Mouse (Mus musculus): ENCODE data around the gene Abca14. TPM values are rescaled to one million over a fixed set of nuclear protein-coding genes. Genes with fewer than 3 reads are reported as not detected.
"Not testable (repeated sequence)": the region's sequence is repeated elsewhere in the genome, so short reads cannot be mapped to it uniquely, and the experiment has no call there.

Abca14 gene
- total RNA-seq, 2 experiments from 2014 or later, result not detected

GRCm38 (mm10) chr7:120195207-120195606 is 8.6 kb upstream of the Abca14 start:
- ATAC-seq (replicated peaks; ENCODE audit: low FRiP score, poor library complexity, severe bottlenecking), result no peak

DNA sequence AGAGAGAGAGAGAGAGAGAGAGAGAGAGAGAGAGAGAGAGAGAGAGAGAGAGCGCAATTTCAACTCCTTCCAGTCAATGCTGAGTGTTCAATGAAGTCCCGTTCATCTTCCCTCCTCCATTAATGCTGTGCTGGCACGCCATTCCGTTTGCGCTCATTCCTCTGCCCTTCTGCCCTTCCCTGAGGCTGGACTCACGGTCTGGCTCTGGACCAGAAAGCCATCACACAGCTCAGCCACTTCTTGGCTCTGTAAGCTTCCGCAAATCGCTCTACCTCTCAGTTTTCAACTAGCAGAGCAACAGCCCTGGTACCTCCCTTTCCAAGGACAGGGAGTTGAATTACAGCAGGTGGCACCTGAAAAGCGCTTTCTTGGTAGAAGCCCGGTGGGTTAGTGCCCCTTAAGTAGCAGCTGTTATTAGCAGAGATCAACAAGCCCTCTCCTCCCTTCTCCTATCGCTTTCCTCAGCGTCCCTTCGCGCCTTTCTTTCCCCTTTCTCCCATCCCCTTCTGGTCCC is 2.5 kb upstream of the Abca14 start:
- ATAC-seq (replicated peaks; ENCODE audit: low FRiP score, poor library complexity, severe bottlenecking), result no peak

DNA sequence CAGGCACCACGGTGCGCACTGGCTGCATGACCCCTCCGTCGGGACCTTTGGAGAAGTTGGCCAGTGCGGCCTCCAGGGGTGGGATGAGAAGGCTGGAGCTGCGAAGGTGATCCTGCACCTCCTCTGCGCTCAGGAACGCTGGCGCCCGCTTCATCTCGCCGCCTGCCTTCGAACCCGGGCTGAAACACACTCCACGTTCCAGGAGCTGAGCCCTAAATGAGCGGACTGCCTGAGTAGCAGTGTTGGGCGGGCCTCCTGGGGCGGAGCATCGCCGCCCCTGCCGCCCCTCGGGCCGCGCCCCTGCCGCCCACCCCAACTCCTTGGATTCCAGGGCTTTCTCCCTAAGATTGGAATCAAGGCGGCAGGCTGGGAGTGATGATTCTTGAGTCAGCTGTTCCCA is 2.0 kb upstream of the Abca14 start, which contains the start of gene Crym:
Gene Crym, minus strand, starts transcription at position 341 of the 400 bp plus-strand sequence.
- ATAC-seq (replicated peaks; ENCODE audit: low FRiP score, poor library complexity, severe bottlenecking), result no peak

DNA sequence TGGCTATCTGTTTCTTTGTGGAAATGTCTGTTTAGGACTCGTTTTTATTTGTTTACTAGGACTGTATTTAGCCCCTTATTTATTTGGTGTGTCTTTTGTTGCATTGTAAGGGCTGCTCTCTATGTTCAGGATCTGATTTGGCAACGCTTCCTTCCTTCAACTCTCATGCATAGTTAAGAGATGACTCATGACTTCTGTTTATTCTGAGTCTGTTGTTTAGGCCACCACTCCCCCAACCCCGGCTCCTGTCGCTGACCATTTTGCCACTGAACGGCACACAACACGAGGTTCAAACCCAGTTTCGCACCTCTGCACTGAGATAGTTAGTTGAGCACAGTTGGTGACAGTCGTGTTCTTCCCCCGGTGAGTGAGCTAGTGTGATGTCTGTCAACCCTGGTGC is 2.2 kb downstream of the Abca14 start:
- ATAC-seq (replicated peaks; ENCODE audit: low FRiP score, poor library complexity, severe bottlenecking), result no peak

DNA sequence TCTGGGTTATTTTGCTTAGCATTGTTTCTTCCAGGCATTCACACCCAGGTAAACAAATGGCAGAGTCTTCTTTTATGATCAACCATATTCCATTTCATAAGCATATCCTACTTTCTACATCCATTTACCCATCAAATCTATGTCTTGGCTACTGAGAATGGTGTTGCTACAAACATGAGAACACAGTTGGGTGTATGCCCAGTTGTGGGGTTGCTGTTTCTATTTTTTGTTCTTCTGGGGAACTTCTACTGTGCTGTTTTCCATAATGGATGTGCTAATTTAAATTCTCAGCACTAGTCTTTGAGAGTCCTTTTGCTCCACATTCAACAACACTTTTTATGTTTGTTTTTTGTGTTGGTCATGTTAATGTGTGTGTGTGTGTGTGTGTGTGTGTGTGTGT is 24.8 kb downstream of the Abca14 start:
- ATAC-seq (replicated peaks; ENCODE audit: low FRiP score, poor library complexity, severe bottlenecking), result no peak

DNA sequence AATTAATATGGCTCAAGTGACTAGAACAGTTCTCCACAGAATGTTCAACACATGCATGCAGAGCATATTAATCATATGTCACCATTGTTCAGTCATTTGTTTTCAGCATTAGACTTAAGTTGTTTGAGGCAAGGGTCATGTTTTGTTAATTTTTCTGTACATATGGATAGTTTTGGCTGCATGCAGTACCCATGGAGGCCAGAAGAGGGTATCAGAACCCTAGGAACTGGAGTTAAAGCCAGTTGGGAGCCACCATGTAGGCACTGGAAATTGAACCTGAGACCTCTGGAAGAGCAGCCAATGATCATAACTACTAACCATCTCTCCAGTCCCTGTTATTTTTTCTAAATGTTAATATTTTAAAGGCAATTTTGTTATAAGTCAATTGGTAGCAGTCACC is 37.3 kb downstream of the Abca14 start:
- ATAC-seq (replicated peaks; ENCODE audit: low FRiP score, poor library complexity, severe bottlenecking), result no peak

DNA sequence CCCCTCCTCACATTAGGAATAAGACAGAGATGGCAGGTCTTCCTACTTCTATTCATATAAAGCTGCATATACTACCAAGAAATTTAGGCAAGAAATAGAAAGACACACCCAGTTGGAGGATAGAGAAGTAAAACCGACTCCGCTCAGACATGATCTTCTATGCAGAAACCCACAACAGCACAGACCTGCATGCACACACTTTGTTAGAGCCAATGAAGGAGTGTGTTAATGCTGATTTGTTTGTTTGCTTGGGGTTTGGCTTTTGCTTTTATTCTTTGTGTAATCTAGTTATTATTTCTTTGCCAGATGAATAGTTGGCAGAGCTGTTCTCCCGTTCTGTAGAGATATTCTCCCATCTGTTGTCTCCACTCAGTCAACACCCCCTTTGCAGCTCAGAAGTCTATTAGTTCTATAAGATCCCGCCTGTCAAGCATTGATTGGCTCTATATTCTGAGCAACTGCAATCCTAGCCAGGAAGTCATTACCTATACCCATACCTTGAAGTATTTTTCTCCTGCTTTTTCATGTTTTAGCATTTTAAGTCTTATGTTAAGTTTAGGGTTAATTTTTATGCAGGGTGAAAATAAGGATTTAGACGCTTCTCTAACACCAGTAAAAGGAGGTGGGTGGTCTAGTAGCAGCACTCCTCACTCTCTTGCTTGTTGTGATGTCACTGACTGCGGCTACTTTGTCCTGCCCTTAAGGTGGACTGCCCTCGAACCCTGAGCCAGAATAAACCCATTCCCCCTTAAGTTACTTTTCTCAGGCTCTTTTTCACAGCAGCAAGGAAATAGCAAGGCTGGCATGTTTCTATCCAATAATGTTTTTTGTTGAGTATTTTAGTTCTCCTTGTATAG is 67.6 kb downstream of the Abca14 start:
- no peak for ATAC-seq (replicated peaks; ENCODE audit: low FRiP score, poor library complexity, severe bottlenecking)

GRCm38 (mm10) chr7:120272110-120272509 is 68.3 kb downstream of the Abca14 start:
- no peak for ATAC-seq (replicated peaks; ENCODE audit: low FRiP score, poor library complexity, severe bottlenecking)

DNA sequence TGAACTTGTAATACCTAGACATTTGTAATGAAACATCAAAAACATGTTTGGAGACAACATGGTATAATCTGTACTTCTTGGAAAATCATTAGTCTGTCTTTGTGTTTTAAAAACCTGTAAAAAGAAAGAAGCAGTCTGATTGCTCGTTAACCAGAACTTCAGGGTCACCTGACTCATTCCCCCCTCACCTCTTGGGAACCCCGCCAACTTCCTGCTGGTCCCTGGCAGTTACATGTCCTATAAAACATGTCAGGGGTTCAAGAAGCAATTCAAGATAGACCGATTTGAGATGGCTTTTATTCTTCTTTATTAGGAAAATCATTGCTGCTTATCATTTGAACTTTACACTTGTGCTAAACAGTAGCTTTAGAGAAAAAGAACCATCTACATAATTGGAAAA is 81.5 kb downstream of the Abca14 start:
- no peak for ATAC-seq (replicated peaks; ENCODE audit: low FRiP score, poor library complexity, severe bottlenecking)

DNA sequence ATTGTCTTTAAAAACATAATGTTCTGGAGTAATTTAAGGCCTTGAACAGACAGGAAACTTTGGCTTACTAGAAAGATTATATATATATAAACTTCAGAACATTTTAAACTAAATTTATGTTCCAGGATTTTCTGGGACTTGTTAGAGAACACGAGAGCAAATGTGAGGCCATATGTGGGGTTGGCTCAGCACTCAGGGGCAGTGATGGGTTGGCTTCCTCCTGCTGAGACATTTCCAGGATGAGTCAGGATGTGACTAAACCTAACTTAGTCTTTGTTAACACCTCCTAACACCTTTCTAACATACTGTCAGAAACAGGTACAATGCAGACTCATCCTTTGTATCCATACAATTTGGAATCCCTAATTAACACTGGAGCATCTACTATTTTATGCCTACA is 112.3 kb downstream of the Abca14 start:
- ATAC-seq (replicated peaks; ENCODE audit: low FRiP score, poor library complexity, severe bottlenecking), result no peak

GRCm38 (mm10) chr7:120322963-120323362 is 119.2 kb downstream of the Abca14 start:
- ATAC-seq (replicated peaks; ENCODE audit: low FRiP score, poor library complexity, severe bottlenecking), result no peak

DNA sequence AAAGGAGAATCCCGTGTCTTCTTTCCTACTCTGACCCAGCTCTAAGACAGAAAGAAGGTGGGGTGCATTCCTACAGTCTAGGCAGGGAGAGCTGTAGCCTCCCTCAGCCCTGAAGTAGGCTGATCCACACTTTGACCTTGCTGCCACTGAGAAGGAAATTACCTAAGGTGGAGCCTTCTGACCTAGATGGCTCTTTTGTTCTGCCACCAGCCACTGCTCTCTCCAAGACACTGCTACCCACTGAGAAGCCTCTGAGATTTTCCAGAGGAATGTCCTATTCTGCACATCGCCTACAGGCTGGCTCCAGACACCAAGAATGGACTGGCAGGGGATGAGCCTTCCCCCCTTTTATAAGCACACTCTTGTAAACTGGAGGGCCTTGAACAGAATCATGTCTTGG is 122.2 kb downstream of the Abca14 start:
- ATAC-seq (replicated peaks; ENCODE audit: low FRiP score, poor library complexity, severe bottlenecking), result not testable (repeated sequence)

DNA sequence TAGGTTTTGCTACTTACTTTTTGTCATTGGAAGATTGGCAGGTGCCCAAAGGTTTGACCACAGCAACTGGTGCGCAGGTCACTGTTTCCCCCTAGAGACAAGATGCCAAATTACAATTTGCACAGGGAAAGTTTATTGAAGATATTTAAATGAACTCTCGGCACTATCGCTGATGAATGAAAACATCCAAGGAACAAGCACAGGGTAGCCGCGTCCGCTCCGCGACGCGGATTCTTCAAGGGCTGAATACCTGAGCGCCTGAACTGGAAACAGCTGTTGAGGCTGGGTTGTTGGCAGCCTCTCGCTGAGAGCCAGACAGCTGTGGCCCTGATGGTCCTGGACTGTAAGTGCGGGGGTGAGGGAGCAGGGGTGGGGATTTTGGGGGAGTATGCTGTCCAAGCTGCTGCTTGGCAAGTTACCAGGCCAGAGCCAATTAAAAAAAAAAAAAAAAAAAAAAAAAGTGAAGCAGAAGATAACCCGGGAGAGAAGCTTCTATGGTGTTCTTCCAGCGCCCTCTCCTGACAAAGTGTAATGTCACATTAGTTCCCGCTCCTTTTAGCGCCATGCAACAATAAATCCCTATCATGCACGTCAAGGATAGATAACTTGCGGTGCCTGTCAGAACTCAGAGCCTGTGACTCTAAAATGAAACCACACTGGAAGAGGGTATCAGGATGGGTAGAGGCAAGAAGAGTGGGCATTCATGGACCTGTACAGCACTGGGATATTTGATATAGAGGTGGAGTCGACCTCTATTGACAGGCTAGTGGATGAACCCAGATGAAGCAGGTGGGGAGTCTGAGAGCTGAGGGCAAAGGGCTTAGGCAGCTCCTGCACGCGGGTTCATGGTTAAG is 123.7 kb downstream of the Abca14 start:
- ATAC-seq (replicated peaks; ENCODE audit: low FRiP score, poor library complexity, severe bottlenecking), result no peak

DNA sequence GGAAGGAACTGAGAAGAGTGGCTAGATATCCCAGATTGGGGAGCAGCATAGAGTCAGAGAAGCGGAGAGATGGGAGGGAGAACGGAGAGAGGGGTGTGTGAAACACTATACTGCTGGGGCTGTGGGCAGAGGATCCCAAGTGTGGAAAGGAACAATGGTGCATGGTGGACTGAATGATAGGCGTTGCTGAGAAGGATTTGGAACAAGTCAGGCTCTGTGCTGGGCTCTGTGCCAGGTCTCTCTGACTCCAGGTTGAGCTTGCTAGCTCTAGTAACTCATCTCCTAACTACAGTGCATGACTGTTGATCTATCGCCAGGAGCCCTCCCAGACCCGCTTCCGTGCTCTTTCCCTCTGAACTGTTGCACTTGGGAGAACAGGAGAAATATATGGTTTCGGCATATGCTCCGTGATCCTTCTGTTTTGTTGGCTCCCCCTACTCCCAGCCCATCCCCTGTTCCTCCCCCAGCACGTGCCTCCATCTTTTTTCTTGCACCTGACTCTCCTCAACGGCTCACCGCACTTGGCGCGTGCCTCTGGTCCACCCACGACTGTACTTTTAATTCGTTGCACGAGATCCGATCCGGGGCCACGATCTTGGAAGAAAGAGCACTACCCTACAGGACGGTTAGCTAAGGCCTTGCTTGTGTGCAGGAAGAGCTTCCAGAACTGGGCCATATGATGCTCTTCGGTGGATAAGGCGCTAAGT is 124.5 kb downstream of the Abca14 start, which contains the start of gene Abca15:
Gene Abca15, plus strand, starts transcription at position 584 of the 707 bp plus-strand sequence.
- no peak for ATAC-seq (replicated peaks; ENCODE audit: low FRiP score, poor library complexity, severe bottlenecking)

GRCm38 (mm10) chr7:120361159-120361558 is 157.4 kb downstream of the Abca14 start:
- no peak for ATAC-seq (replicated peaks; ENCODE audit: low FRiP score, poor library complexity, severe bottlenecking)

Other genes with a start within 250 kb of the Abca14 start
- gene Dnah3, start 108.7 kb upstream of the Abca14 start, total RNA-seq (2015; ENCODE audit: low replicate concordance), result not detected in 2 replicates
- gene Dnah3, start 108.7 kb upstream of the Abca14 start, total RNA-seq (2017; ENCODE audit: low replicate concordance), result not detected in 2 replicates
- 0.84 and 2.5 TPM in 2 replicates for gene Tmem159, start 101.6 kb upstream of the Abca14 start, total RNA-seq (2015; ENCODE audit: low replicate concordance)
- gene Tmem159, start 101.6 kb upstream of the Abca14 start, total RNA-seq (2017; ENCODE audit: low replicate concordance), result not detected in 2 replicates
- gene Zp2, start 58.7 kb upstream of the Abca14 start, total RNA-seq (2015; ENCODE audit: low replicate concordance), result not detected in 2 replicates
- gene Zp2, start 58.7 kb upstream of the Abca14 start, total RNA-seq (2017; ENCODE audit: low replicate concordance), result not detected in 2 replicates
- not detected in 2 replicates for gene Anks4b, start 30.1 kb upstream of the Abca14 start, total RNA-seq (2015; ENCODE audit: low replicate concordance)
- not detected in 2 replicates for gene Anks4b, start 30.1 kb upstream of the Abca14 start, total RNA-seq (2017; ENCODE audit: low replicate concordance)
- gene Crym, start 1.9 kb upstream of the Abca14 start, total RNA-seq (2015; ENCODE audit: low replicate concordance), result not detected in 2 replicates
- gene Crym, start 1.9 kb upstream of the Abca14 start, total RNA-seq (2017; ENCODE audit: low replicate concordance), result not detected in 2 replicates
- gene Abca15, start 124.7 kb downstream of the Abca14 start, total RNA-seq (2015; ENCODE audit: low replicate concordance), result not detected in 2 replicates
- gene Abca15, start 124.7 kb downstream of the Abca14 start, total RNA-seq (2017; ENCODE audit: low replicate concordance), result not detected in 2 replicates
- not detected in 2 replicates for gene Abca16, start 205.7 kb downstream of the Abca14 start, total RNA-seq (2015; ENCODE audit: low replicate concordance)
- gene Abca16, start 205.7 kb downstream of the Abca14 start, total RNA-seq (2017; ENCODE audit: low replicate concordance), result not detected in 2 replicates